Mouse (Mus musculus) lung, postnatal 0 days (tissue): ENCODE measurements around the gene Zfp219. TPM values are rescaled to one million over a fixed set of nuclear protein-coding genes. Genes with fewer than 3 reads are reported as not detected.

ENCODE experiments used
- ATAC-seq: fragments of 200-750 bp; cut with Nextera tagmentation; 2 replicates; pipeline ENCODE4 v1.8.0; 2017; ENCODE audit warnings: moderate library complexity
- DNase-seq: peaks from one replicate; pipeline ENCODE4 v3.0.0-alpha.2; 2016; ENCODE audit warnings: low spot score
- H3K27ac ChIP-seq: fragments of 300-500 bp; sonication (generic); 2 replicates; pipeline ENCODE4 v1.5.1; 2014; ENCODE audit warnings: antibody characterized with exemption, mild to moderate bottlenecking, low read length, mixed read lengths
- H3K27me3 ChIP-seq: fragments of 300-500 bp; sonication (generic); replicated peaks from 2 replicates; pipeline ENCODE4 v1.6.1; 2014; ENCODE audit warnings: low read length, mixed read lengths; ENCODE audit not compliant: insufficient read depth
- H3K36me3 ChIP-seq: fragments of 300-500 bp; sonication (generic); 2 replicates; pipeline ENCODE4 v1.6.1; 2014; ENCODE audit warnings: low read length, mixed read lengths; ENCODE audit not compliant: insufficient read depth
- H3K4me1 ChIP-seq: fragments of 300-500 bp; sonication (generic); 2 replicates; pipeline ENCODE4 v1.6.1; 2014; ENCODE audit warnings: antibody characterized with exemption, low read depth, low read length, mixed read lengths; ENCODE audit not compliant: insufficient read depth
- H3K4me2 ChIP-seq: fragments of 300-500 bp; sonication (generic); replicated peaks from 2 replicates; pipeline ENCODE4 v1.6.1; 2014; ENCODE audit warnings: low read depth, mild to moderate bottlenecking, low read length, moderate library complexity, mixed read lengths
- H3K4me3 ChIP-seq: fragments of 300-500 bp; sonication (generic); 2 replicates; pipeline ENCODE4 v1.5.1; 2014; ENCODE audit warnings: low read depth, low read length
- H3K9ac ChIP-seq: fragments of 300-500 bp; sonication (generic); replicated peaks from 2 replicates; pipeline ENCODE4 v1.6.1; 2014; ENCODE audit warnings: low read depth, mild to moderate bottlenecking
- H3K9me3 ChIP-seq: fragments of 300-500 bp; sonication (generic); 2 replicates; pipeline ENCODE4 v1.6.1; 2016; ENCODE audit warnings: low read length, mixed read lengths
- CTCF ChIP-seq: IDR thresholded peaks from 2 replicates; pipeline ENCODE4 v1.5.1; 2016; ENCODE audit warnings: antibody characterized with exemption, mild to moderate bottlenecking
- EP300 ChIP-seq: IDR thresholded peaks from 2 replicates; pipeline ENCODE4 v1.6.1; 2016; ENCODE audit warnings: antibody characterized with exemption, mild to moderate bottlenecking, control low read depth
- WGBS: fragments of 180-500 bp; shearing (Covaris S2); extraction: QIAGEN DNeasy Blood & Tissue Kit; methylation state at CpG from one replicate; pipeline ENCODE4 v1.1.7; 2014; 5-methylcytosine and 5-hydroxymethylcytosine counted together
- polyA plus RNA-seq: library from polyadenylated mRNA; unstranded; fragments of >200 nt; fragmentation: Nextera tagmentation; extraction: Ambion mirVana; gene quantifications from 2 replicates; pipeline ENCODE4 v1.2.1, GENCODE M21; 2015

Zfp219 gene
- polyA plus RNA-seq, 1 experiment from 2014 or later = 23.0 TPM

GRCm38 (mm10) chr14:51979252-51979651 lies 41.3 kb downstream of the Zfp219 start:
- ATAC-seq = no peak
- no peak for DNase-seq
- Histone ChIP-seq H3K36me3 (no peaks in the 10 kb centered on the region), H3K27ac (no peak overlapping the region), H3K4me2 (no peak overlapping the region), H3K27me3 (no peaks in the 10 kb centered on the region), H3K9me3 (no peaks in the 10 kb centered on the region), H3K4me3 (no peak overlapping the region), H3K9ac (no peak overlapping the region), H3K4me1 (peaks cover 4% of the 10 kb centered on the region; the same call in 1 of the 2 replicates)
- TF ChIP-seq CTCF (no peak), EP300 (no peak)
- 70% methylated on average over 3 of the region's 3 CpGs for WGBS

- TF ChIP-seq EP300 (no peak), CTCF (no peak)
- Histone ChIP-seq H3K36me3 (no peaks in the 10 kb centered on the region), H3K27ac (no peak overlapping the region), H3K9ac (no peak overlapping the region), H3K9me3 (no peaks in the 10 kb centered on the region), H3K4me2 (no peak overlapping the region), H3K4me3 (no peak overlapping the region), H3K4me1 (no peaks in the 10 kb centered on the region), H3K27me3 (no peaks in the 10 kb centered on the region)
- ATAC-seq = no peak
- 48% methylated on average over 3 of the region's 3 CpGs for WGBS
- DNase-seq = peak; percentile 32
These were observed 53.1 kb downstream of the Zfp219 start for GRCm38 (mm10) chr14:51967400-51967799.

- TF ChIP-seq CTCF (no peak), EP300 (no peak)
- no peak for ATAC-seq
- no peak overlapping the region for H3K4me2 ChIP-seq
- no peak overlapping the region for H3K9ac ChIP-seq
- no peaks in the 10 kb centered on the region for H3K36me3 ChIP-seq
- H3K27ac ChIP-seq = no peak overlapping the region
- H3K4me1 ChIP-seq = 0 out of 2 replicates have a peak, but pooled peaks cover 3% of the 10 kb centered on the region
- H3K27me3 ChIP-seq = no peaks in the 10 kb centered on the region
- DNase-seq = no peak
- no peak overlapping the region for H3K4me3 ChIP-seq
- H3K9me3 ChIP-seq = no peaks in the 10 kb centered on the region
- 67% methylated on average over 2 of the region's 2 CpGs for WGBS
These were observed 60.2 kb downstream of the Zfp219 start for GRCm38 (mm10) chr14:51960316-51960715.

Other genes starting within 250 kb of the Zfp219 start
- gene Ang4, start 247.1 kb downstream of the Zfp219 start, polyA plus RNA-seq = not detected in 2 replicates
- not detected in 2 replicates for gene AY358078, start 220.7 kb downstream of the Zfp219 start, polyA plus RNA-seq
- gene Ear6, start 167.0 kb downstream of the Zfp219 start, polyA plus RNA-seq = 0.80 and 1.6 TPM in 2 replicates
- 25.3 and 33.9 TPM in 2 replicates for gene Mettl17, start 135.9 kb downstream of the Zfp219 start, polyA plus RNA-seq
- 3.7 and 3.8 TPM in 2 replicates for gene Slc39a2, start 127.8 kb downstream of the Zfp219 start, polyA plus RNA-seq
- gene Ndrg2, start 106.6 kb downstream of the Zfp219 start, polyA plus RNA-seq = 94.9 and 103 TPM in 2 replicates
- gene Tppp2, start 102.3 kb downstream of the Zfp219 start, polyA plus RNA-seq = not detected in 2 replicates
- not detected in 2 replicates for gene Rnase13, start 98.0 kb downstream of the Zfp219 start, polyA plus RNA-seq
- 46.3 and 56.6 TPM in 2 replicates for gene Arhgef40, start 36.0 kb downstream of the Zfp219 start, polyA plus RNA-seq
- gene Tmem253, start 5.1 kb downstream of the Zfp219 start, polyA plus RNA-seq = 0.66 and 0.96 TPM in 2 replicates
- gene Olfr221, start 21.7 kb upstream of the Zfp219 start, polyA plus RNA-seq = 0.08 TPM in 1 of 2 replicates, not detected in the other
- 170 and 210 TPM in 2 replicates for gene Hnrnpc, start 83.3 kb upstream of the Zfp219 start, polyA plus RNA-seq
- gene Rpgrip1, start 90.0 kb upstream of the Zfp219 start, polyA plus RNA-seq = 31.4 and 38.4 TPM in 2 replicates
- gene Supt16, start 176.7 kb upstream of the Zfp219 start, polyA plus RNA-seq = 20.9 and 21.3 TPM in 2 replicates
- 17.6 and 19.2 TPM in 2 replicates for gene Chd8, start 237.0 kb upstream of the Zfp219 start, polyA plus RNA-seq